ENCODE assay signal across 14 mouse cellular contexts in genomic region chr16:45346930-45347387, GRCm38 (mm10).
"Had no signal": no experiment of that assay in that cellular context is flagged by ENCODE, and none has a peak within 500 bp of the region (broad histone marks: within the 10 kb centered on the region; RNA-seq: fewer than 3 reads in every experiment).

No protein-coding gene starts in this region.

- H3K4me2 ChIP-seq: limb, embryonic 15.5 days; liver, embryonic 12.5 days; lung, embryonic 14.5 days; midbrain, embryonic 12.5 days; neural tube, embryonic 12.5 days had no signal

- H3K4me3 ChIP-seq: limb, embryonic 15.5 days; liver, embryonic 12.5 days; megakaryocyte, embryonic 14.5 days; midbrain, embryonic 12.5 days; neural tube, embryonic 12.5 days had no signal

- H3K9me3 ChIP-seq: limb, embryonic 15.5 days; liver, embryonic 12.5 days; midbrain, embryonic 12.5 days; neural tube, embryonic 12.5 days had no signal

- H3K27ac ChIP-seq: kidney, postnatal 0 days; limb, embryonic 15.5 days; liver, embryonic 12.5 days; macrophage; midbrain, embryonic 12.5 days; neural tube, embryonic 12.5 days had no signal

- ATAC-seq: liver, embryonic 12.5 days had no signal

- H3K4me1 ChIP-seq: limb, embryonic 15.5 days; liver, embryonic 12.5 days; megakaryocyte, embryonic 14.5 days; midbrain, embryonic 12.5 days; neural tube, embryonic 12.5 days had no signal

- DNase-seq: kidney, adult 8-10 months; kidney, postnatal 36 days; layer of hippocampus, adult 9-11 months; layer of hippocampus, postnatal 36 days; lung, embryonic 14.5 days; lung, postnatal 10 days; thymus, postnatal 36 days had no signal

- H3K9ac ChIP-seq: limb, embryonic 15.5 days; liver, embryonic 12.5 days; lung, embryonic 14.5 days; midbrain, embryonic 12.5 days; neural tube, embryonic 12.5 days had no signal

- H3K36me3 ChIP-seq: limb, embryonic 15.5 days; liver, embryonic 12.5 days; midbrain, embryonic 12.5 days; neural tube, embryonic 12.5 days had no signal

- H3K27me3 ChIP-seq: limb, embryonic 15.5 days; liver, embryonic 12.5 days; megakaryocyte, embryonic 14.5 days; midbrain, embryonic 12.5 days; neural tube, embryonic 12.5 days had no signal
